Mouse (Mus musculus) CD4-positive helper T cell, adult 2 months (primary cell): ENCODE measurements around the gene Aanat.
"Not testable (repeated sequence)": the region's sequence is repeated elsewhere in the genome, so short reads cannot be mapped to it uniquely, and the experiment has no call there.

Experiments used
- DNase-seq: peaks from one replicate; pipeline ENCODE4 v3.0.0-alpha.2; 2012; ENCODE audit warnings: low read depth, missing footprints, low spot score

Aanat gene

DNA sequence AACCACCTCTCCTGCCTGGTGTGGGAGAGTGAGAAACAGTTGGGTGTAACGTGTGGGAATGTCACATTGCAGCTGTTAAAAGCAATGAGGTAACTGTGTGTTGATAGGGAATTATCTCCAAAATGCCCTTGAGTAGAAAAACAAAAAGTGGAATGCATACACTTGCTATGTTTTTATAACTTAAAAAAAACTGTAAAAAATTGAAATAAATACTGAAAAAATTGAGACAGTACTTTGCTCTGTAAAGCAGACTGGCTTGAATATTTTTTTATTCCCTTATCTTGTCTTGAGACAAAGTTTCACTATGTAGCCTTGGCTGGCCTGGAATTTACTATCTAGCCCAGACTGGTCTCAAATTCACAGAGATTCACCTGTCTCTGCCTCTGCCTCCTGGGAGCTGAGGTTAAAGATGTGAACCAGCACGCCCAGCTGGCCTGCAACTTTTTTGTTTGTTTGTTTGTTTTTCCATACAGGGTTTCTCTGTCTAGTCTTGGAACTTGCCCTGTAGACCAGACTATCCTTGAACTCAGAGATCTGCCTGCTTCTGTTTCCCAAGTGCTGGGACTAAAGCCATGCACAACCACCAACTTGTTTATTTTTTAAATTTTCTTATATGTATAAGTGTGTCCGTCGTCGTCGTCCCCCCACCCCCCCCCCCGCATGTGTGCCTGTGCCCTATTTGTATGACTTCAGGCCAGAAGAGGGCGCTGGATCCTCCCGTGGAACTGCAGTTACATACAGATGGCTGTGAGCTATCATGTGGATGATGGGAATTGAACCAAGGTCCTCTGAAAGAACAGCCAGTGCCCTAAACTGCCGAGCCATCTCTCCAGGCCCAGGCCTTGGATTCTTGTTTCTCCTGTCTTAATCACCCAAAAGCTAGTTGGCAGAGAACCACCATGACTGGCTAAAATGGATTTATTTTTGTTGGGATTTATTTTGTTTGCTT, 41.1 kb downstream of the Aanat start:
- DNase-seq, result peak; percentile 59

DNA sequence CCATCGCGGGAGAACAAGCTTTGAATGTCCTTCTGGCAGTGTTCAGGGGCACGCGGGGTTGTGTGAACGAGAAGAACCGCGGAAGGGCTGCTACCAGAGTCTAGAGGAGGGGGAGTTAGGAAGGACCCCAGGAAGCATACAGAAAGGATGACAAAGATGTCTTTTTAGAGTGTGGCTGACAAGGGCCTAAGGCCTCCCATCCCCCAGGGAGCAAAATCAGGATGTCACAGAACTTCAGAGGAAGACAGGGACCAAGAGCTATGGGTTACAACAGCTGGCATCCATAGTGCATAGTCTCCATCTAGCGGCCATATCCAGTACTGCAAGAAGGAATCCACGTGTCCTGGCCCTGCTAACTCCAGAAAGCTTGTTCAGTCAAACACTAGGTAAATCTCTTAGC, 42.5 kb downstream of the Aanat start:
- DNase-seq, result peak; percentile 84

DNA sequence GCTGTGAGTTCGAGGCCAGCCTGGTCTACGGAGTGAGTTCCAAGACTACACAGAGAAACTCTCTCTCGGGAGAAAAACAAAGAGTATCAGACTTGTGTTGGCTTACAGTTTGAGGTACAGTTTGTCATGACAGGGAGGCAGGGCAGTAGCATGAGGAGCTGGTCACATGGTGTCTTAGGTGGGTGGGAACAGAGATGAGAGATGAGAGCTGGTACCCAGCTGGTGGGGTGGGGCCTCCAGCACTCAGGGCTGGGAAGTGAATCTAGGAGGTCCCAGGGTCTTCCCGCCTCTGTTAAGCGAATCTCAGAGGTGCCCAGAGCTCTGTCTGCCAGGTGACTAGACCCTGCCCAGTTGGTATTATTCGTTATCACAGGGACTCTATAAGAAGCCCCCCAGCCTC, 43.2 kb downstream of the Aanat start:
- DNase-seq, result no peak

- no peak for DNase-seq
Measured at GRCm38 (mm10) chr11:116630171-116630965, 44.1 kb downstream of the Aanat start.

- no peak for DNase-seq
Measured at GRCm38 (mm10) chr11:116632962-116633361, 46.7 kb downstream of the Aanat start.

DNA sequence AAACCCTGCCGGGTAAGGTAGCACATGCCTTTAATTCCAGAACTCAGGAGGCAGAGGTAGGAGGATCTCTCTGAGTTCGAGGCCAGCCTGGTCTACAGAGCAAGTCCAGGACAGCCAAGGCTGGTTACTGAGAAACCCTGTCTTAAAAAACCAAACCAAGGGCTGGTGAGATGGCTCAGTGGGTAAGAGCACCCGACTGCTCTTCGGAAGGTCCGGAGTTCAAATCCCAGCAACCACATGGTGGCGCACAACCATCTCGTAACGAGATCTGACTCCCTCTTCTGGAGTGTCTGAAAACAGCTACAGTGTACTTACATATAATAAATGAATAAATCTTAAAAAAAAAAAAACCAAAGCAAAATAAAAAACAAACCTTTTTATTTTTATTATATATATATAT, 50.4 kb downstream of the Aanat start:
- DNase-seq, result not testable (repeated sequence)

GRCm38 (mm10) chr11:116641168-116641567, 54.9 kb downstream of the Aanat start:
- DNase-seq, result no peak

GRCm38 (mm10) chr11:116641731-116642130, 55.5 kb downstream of the Aanat start:
- DNase-seq, result no peak

DNA sequence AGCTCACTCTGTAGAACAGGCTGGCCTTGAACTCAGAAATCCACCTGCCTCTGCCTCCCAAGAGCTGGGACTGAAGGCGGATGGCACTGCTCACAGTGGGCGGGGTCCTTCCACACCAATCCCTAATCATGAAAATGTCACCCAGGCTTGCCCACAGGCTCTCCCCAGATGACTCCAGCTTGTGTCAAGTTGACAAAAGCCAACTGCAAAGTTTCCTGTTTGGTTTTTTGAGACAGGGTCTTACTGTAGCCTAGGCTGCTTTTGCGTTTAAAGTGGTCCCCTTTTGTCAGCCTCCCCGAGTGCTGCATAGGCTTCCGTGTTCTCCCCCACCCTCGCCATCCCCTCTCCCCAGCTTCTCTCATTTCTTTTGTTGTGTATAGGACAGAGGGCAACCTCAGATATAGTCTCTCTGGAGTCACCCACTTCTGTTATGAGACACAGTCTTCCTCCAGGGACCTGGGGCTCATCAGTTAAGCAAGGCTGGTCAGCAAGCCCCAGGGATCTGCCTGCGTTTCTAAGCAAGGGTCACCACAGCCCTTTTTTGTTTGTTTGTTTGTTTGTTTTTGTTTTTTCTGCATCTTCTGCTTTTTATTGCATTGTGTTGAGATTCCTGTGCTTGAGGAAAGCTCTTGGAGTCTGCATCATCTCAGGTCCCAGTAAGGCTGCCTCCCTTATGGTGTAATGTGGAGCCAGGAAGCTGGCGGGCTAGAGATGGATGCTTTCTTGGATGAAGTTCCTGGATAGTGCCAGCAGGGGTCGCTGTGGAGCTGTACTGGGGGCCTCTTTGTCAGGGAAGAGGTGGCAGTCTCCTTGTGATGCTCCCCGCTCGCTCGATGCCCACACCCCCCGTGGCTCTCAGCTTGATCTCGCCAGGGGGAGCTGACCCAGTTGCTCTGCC, 56.7 kb downstream of the Aanat start:
- DNase-seq, result peak; percentile 81

DNA sequence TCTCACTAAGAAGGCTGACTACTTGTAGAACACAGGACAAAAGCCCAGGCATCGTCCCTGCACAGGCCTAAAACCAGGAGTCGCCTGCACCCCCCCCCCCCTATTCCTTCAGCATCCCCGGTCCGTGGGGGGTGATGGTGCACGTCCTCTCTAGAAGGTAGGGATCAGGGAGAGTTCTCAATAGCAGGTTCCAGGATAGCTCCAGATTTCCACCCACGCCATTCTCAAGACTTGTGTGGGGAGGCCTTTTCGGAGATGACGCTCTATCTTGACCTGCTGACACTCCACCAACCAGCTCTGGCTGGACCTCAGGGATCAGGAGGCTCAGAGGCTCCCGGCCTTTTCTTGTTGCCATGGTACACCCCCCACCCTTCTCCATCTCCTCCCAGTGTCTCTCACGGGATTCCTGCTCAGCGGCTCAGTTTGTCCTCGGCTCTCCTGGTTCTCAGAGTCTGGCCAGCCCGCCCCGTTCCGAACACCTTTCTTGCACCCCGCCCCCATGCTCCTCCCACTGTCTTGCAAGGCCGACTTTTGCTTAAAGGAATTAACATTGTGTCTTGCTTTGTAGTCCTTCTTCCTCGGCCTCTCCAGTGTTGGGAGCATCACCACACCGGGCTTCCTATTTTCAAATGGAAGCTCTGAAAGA, 57.5 kb downstream of the Aanat start:
- no peak for DNase-seq

DNA sequence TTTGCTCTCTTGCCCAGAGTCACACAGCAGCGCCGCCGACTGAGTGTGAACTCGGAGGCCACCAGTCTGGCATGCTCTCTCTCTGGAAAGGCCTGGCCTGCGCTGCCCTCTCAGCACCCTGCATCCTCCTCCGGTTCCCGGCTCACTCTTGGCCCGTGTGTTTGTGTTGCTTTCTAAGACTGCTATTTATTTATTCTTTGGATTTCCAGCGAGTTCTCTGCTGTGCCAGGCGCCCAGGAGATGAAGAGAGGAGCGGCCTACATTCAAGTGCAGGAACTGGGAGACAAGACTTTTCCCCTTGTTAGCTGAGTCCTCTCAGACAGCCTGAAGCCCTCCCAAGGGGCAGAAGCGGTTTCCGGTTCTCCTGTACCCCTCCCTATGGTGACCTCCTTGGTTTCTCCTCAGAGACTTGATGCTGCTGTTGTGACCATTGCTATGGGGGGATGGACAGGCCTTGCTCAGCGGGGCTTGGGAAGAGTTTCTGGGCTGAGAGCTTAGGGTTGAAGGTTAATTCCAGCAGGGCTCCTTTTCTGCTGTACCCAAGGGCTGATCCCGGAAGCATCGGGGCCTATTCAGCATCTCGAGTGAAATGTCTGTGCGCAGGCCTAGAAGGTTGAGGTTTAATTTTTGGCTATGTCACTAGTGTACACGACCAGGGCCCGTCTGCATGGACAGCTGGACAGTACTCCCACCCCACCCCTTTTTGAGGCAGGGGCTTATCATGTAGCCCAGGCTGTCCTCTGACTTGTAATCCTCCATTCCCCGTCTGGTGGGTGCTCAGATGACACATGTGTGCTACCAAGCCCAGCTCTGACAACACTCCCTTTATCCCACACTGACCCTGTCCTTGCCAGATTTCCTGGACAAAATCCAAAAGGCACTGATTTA, 58.2 kb downstream of the Aanat start:
- no peak for DNase-seq

GRCm38 (mm10) chr11:116645446-116646110, 59.3 kb downstream of the Aanat start:
- no peak for DNase-seq

DNA sequence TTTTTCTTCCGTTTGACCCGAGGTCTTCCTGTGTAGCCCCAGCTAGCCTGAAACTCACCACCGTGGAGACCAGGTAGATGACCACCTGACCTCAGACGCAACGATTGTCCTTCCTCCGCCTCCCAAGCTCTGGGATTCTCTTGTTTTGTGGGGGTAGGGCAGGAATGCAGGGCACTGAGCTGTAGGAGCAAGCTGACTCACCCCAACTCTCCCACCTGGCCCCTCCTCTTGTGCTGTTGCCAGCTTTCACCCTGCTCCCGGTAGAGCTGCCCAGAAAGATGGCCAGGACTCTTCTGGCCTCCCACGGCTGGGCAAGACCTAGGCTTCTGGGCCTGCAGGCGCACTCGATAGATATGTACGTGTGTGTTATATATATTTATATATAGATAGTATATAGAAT, 59.9 kb downstream of the Aanat start:
- DNase-seq, result no peak

DNA sequence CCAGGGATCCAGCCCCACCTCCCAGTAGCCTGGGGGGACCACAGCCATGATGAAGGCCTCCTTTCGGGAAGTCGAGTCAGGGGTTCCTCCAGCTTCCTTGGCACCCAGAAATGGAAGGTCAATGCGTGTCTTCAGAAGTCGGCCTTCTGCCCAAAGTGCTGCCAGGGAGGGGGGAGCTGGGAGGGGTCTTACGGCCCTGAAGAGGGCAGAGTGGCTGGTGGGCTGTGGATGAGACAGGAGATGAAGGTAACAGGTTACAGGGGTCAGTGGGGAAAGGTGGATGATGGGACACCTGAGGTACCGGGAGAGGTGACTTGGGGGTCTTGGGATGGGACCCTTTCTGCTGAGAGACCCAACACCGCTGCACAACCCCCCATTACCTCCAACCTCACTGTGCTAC, 60.5 kb downstream of the Aanat start:
- no peak for DNase-seq
